Mouse (Mus musculus): Measurements from ENCODE around the gene Rpusd1. TPM values are rescaled to one million over a fixed set of nuclear protein-coding genes. Genes with fewer than 3 reads are reported as not detected.
"Not testable (repeated sequence)": the region's sequence is repeated elsewhere in the genome, so short reads cannot be mapped to it uniquely, and the experiment has no call there.

The Rpusd1 gene
- total RNA-seq, 2 experiments from 2014 or later = 27.0 to 30.0 TPM

DNA sequence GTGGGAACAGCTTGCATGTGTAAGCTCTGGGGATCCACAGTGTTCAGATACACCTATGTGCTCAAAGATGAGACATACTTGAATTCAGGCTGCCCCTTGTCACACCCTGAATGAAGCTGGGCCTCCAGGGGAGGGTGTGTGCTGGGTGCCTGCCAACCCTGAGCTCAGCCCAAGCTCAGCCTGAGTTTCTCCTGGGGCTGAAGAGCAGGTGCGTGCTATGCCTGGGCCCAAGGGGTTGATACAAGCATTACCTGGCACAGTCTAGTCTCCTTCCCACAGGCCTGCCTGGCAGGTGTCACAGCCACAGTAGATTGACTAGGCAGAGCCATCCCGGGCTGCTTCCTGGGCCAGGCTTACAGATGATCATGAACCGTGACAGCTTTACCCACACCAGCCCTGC is 8.3 kb downstream of the Rpusd1 start, which contains the start of gene Mslnl:
TSS of gene Mslnl (plus strand) at position 298 of the 400 bp plus-strand sequence.
- DNase-seq (ENCODE audit: low spot score in 2 of 2) = no peak

- no peak for DNase-seq (ENCODE audit: low spot score in 2 of 2)
Observed at GRCm38 (mm10) chr17:25738861-25739260, 11.4 kb downstream of the Rpusd1 start.

DNA sequence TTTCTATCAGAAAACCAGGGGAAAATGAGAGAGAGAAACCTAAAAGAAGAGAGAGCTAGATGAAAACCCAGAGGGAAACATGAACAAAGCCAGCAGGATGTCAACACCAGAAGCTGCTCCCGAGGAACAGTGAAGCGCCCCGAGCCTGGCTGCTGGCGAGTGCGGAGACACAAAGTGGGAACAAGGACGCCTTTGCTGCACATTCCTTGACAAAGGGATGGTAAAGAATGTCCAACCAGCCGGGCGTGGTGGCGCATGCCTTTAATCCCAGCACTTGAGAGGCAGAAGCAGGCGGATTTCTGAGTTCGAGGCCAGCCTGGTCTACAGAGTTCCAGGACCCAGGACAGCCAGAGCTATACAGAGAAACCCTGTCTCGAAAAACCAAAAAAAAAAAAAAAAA is 14.0 kb downstream of the Rpusd1 start:
- not testable (repeated sequence) for DNase-seq (ENCODE audit: low spot score in 2 of 2)

DNA sequence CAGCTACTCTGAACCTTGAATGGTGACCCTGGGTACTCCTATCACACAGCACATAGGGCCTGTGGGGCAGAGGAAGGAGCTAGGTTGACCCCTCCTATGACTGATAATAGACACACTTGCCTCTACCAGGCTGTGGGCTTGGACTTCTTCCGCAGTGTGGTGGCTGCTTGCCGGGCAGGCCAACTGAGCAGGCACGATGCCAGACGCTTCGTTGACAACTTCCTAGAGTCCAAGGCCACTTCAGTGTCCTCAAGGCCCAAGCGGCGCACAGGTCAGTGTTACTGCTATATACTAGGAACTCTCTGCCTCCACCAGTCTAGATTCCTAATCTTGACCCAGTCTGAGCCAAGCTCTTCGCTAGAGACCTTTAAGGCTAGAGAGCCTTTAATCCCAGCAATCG is 16.4 kb downstream of the Rpusd1 start:
- DNase-seq (ENCODE audit: low spot score in 2 of 2) = no peak

DNA sequence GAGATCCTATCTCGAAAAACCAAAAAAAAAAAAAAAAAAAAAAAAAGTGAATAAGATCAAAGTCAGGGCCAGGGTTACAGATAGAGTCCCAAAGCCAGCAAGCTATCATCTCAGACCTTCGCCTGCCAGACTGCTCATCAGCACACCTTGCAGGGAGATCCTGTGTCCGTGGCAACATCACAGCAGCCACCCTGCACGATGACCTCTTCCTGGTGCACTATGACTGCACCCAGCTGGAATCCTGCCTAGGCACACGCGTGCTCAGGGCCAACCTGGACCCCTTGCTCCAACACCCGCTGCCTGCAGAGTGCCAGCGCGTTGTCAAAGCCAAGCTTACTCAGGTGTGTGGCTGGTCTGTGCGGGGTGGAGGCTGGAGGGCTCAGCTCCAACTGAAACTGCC is 16.8 kb downstream of the Rpusd1 start:
- DNase-seq (ENCODE audit: low spot score in 2 of 2) = no peak

DNA sequence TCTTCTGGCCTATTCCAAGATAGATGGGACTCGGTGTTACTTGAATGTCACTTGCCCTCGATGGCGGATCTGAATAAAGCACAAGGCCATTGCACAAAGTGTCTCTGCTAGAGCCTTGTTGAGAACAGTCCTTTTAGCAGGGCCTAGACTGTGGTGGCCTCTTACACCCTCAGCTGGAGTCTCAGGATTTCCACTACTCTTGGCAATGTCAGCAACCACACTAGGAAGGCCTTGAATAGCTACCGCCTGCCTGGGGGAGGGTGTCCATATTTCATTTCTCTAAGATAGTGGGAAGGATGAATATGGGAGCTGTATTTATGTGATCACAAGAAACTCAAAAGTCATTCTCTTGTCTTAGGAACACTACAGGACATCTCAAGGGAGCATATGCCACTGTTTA is 20.8 kb downstream of the Rpusd1 start:
- no peak for DNase-seq (ENCODE audit: low spot score in 2 of 2)

DNA sequence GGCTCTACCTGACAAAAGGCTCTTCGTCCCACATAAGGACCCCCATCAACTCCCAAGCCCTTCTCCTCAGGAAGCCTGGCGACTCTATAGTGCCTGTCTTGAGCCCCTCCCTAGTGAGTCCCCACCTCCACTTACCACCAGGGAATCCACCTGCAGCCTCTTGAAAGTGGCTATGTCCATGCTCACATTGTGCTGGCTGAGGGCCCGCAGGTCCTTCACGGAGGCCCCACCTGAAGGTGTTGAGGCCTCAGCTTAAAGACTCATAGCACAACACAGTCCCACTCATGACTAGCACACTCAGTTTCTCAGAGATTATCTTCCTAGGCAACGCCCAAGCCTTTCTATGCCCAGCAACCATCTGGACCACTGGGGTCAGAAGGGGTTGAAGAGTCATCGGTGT is 21.8 kb downstream of the Rpusd1 start:
- DNase-seq (ENCODE audit: low spot score in 2 of 2) = no peak

GRCm38 (mm10) chr17:25751446-25751845 is 24.0 kb downstream of the Rpusd1 start:
- DNase-seq (ENCODE audit: low spot score in 2 of 2) = peak; percentile 60 to 63

DNA sequence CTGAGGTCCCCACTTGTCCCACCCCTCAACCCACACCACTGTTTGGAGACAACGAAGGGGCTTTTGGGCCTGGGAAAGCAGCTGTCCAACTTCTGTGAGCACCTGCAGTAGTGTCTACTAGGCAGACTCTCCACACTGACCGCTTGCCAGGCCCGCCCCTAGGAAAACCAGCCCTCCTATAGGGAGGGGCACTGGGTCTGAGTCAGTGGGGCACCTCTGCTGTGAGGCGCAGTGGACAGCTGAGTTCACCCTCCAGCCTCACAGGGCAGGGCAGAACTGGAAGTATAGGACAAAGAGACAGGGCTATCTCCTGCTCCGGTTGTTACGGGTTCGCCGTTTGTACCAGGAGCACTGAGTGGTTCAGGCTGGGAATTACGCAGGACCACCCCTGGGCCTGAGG is 26.8 kb downstream of the Rpusd1 start, which contains the start of gene Msln:
TSS of gene Msln (minus strand) at position 138 of the 400 bp plus-strand sequence.
- DNase-seq (ENCODE audit: low spot score in 2 of 2) = no peak

- DNase-seq (ENCODE audit: low spot score in 2 of 2) = no peak
Observed at GRCm38 (mm10) chr17:25755086-25755485, 27.6 kb downstream of the Rpusd1 start.

GRCm38 (mm10) chr17:25755627-25756377 is 28.3 kb downstream of the Rpusd1 start:
- DNase-seq (ENCODE audit: low spot score in 2 of 2) = no peak

- no peak for DNase-seq (ENCODE audit: low spot score in 2 of 2)
Observed at GRCm38 (mm10) chr17:25756378-25757242, 29.1 kb downstream of the Rpusd1 start.

DNA sequence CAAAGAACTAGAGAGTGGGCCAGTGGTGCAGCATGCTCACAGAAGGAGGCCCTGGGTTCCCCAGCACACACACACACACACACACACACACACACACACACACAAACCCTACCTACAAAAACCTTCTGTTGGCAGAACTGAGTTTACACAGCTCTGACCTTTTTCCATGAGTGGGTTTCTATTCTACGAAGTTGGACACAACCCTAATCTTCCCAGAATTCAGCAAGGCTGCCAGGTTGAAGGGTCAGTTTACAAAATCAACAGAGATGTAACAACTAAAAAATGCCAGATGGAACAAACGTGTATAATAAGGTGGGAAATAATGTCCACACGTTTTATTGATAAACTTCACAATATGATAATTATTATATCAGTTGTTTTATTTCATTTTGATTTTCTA is 30.2 kb downstream of the Rpusd1 start:
- no peak for DNase-seq (ENCODE audit: low spot score in 2 of 2)

DNA sequence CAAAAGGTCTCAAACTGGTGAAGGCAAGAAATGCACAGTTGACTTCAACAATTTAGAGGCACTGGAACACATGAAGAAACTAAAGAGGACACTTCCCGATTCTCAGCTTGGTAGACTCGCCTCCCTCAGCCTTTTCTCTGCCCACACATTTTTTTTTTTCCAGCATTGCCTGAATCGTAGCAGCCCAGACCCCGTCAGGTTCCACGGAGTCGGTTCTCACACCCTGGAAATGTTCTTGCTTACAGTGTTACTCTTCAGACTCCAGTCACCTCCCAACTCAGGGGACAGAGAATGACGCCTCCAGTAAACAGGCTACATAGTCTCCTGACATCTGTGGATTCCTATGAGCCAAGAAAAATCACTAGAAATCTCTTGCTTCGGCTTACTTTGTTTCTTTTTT is 32.7 kb downstream of the Rpusd1 start:
- no peak for DNase-seq (ENCODE audit: low spot score in 2 of 2)

DNA sequence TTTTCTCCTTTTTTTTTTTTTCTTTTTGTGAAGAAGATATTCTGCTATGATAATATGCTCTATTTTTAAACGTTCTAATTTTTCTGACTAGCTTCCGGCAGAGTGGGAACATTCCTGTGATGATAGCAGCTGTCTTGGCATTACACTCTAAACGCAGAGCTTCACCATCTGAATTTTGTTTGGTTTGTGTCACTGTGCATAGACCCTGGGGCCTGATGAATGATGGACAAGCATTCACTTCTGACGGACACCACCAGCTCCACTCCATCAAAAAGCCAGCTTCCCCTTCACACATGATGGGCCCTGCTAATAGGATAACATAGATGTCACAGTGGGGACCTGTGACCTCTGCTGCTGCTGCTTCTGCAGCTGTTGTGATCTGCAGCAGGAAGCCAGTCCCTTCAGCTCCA is 34.1 kb downstream of the Rpusd1 start:
- no peak for DNase-seq (ENCODE audit: low spot score in 2 of 2)

- DNase-seq (ENCODE audit: low spot score in 2 of 2) = no peak
Observed at GRCm38 (mm10) chr17:25762591-25762990, 35.1 kb downstream of the Rpusd1 start.

GRCm38 (mm10) chr17:25765886-25766285 is 38.4 kb downstream of the Rpusd1 start:
- DNase-seq (ENCODE audit: low spot score in 2 of 2) = no peak

- no peak for DNase-seq (ENCODE audit: low spot score in 2 of 2)
Observed at GRCm38 (mm10) chr17:25769331-25769730, 41.9 kb downstream of the Rpusd1 start.

- peak; percentile 99 for DNase-seq (ENCODE audit: low spot score in 2 of 2)
Observed at GRCm38 (mm10) chr17:25773549-25774120, 46.2 kb downstream of the Rpusd1 start, which contains the start of gene Narfl. Gene Narfl (plus strand): TSS chr17:25773776.

DNA sequence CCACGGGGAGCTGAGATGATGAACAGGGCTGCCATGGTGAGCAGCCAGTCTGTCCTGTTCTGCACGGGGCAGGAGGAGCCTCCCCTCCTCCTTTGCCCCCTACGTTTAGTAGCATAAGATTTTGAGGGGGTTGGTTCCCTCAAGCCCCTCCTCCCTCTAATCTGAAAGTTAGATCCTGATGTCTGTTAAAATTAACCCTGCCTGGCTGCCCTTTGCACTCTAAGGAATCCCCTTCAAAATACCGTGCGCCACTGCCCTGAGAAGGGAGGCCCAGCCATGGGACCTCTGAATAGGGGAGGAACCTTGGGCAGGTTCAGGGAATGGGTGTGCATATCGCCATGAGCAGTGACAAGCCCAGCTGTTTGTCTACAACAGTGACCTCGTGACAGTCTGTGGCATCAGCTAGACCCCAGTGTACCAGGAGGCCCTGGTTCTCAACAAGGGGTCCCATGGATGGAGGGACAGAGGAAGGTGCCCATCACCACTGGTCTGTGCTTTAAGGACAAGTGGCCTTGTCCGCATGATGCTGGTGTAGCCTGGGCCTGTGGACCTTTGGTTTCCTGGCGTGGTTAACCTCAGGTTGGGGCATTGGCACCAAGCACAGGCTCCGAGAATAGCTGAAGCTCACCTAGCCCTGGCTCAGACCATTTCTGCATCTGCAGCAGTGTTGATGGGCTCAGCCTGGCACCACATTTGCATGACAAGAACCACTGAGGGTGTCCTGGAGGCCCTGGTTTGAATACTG is 48.0 kb downstream of the Rpusd1 start:
- DNase-seq (ENCODE audit: low spot score in 2 of 2) = no peak

- DNase-seq (ENCODE audit: low spot score in 2 of 2) = no peak
Observed at GRCm38 (mm10) chr17:25777948-25778347, 50.5 kb downstream of the Rpusd1 start.

Measured in layer of hippocampus, postnatal 10 days (tissue).